Mouse (Mus musculus) lung, postnatal 0 days (tissue): Measurements from ENCODE around the gene Gcnt2.

Experiments used
- CTCF ChIP-seq: IDR thresholded peaks from 2 replicates; pipeline ENCODE4 v1.5.1; 2016; ENCODE audit warnings: antibody characterized with exemption, mild to moderate bottlenecking
- EP300 ChIP-seq: IDR thresholded peaks from 2 replicates; pipeline ENCODE4 v1.6.1; 2016; ENCODE audit warnings: antibody characterized with exemption, mild to moderate bottlenecking, control low read depth

- TF ChIP-seq EP300 (no peak), CTCF (no peak)
These were observed 84.4 kb downstream of the Gcnt2 start for GRCm38 (mm10) chr13:40943936-40944335.
